Mouse (Mus musculus): ENCODE data around the gene She.

Gene She

DNA sequence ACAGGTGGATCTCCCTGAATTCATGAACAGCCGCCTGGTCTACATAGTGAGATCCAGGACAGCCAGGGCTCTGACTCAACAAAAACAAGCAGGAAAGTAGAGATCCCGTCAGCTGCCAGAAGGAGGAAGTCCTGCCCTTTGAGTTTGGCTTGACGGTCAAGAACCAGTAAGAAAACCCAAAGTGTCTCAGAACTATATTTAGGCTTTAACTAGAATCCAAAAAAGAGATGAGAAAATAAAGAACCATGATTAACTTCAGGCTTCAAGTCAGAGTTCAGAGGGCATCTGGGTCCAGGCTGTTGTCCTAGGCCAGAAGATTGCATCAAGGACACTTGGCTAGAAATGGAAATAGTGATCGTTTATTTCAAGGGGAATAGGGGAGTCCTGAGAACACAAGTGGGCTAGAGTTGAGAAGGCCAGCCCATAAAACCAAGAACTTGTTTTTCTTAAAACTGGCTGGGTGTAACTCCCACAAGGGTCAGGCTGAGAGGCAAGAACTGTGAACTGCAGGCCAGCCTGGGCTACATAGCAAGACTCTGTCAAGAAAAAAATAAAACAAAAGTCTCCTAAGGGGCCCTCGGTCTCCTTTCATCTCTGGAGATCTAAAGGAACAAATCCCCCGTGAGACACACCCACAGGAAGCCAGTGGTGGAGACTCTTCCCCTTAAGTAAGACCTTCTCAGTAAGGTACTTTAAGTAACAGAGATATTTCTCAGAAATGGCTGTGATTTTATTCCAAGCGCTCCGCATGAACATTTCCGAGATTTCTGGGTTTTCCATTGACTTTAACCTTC is 32.7 kb downstream of the She start:
- no peak for DNase-seq

DNA sequence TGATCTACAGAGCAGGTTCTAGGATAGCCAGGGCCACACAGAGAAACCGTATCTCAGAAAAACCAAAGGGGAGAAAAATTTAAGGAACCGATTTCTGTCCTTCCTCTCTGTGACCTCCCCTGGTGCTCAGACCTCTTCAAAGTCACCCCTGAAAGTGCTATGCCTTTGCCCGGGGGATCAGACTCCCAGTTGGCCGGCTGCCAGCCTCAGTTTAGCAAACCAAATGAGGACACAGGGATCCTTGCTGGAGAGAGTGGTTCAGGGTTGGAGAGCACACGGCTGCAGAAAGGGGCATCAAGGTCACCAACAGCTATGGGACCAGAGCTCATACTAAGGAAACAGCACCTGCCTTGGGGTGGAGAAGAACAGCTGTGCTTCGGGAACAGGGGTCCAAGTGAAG is 33.9 kb downstream of the She start:
- no peak for DNase-seq

DNA sequence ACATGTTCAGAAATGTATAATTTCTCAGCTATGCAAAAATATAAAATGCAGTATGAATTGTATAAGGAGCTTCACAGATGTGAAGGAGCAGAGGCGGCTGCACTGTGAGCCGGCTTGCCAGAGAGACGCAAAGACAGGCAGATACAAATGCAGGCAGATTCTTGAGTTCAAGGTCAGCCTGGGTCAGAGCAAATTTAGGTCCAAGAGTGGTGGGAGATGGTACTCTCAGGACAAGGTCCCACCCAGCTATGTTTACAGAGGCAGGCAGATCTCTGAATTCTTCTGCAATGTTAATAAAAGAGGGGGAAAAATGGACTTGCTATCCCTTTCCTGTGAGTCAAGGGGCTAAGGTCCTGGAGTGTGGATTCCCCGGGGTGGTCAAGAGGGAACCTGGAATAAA is 34.6 kb downstream of the She start:
- DNase-seq = no peak

DNA sequence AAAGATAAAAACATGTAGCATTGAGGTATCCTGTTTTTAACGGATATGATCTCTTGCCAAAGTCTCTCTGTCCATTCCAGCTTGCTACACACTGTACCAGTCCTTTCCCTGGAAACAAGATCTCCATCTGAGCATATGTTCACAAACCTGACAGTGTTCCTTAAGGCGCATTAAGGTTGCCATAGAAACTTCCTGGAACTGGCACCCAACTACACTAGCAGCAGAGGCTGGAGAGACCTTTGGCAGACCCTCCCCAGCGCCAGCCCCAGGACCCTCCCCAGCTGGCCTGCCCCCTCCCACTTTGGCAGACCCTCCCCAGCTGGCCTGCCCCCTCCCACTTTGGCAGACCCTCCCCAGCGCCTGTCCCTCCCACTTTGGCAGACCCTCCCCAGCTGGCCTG is 36.5 kb downstream of the She start:
- no peak for DNase-seq

DNA sequence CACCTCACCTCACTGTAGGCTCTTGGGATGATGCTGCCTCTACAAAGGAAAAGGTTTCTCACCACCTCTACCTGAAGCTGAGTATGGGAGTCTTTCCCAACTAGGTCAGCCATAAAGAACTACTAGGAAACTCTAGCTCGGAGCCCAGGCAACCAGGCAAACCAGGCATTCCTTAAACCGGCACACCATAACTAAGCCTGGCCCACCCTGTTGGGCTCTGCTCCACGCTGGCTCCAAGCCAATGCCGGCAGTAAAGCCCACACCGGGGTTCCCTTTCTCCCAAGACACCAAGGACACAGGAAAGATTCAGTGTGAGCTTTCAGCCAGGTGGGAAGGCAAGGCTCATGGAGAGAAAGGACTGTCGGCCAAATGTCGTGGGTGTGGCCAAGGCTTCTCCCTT is 37.2 kb downstream of the She start:
- peak; percentile 40 for DNase-seq

DNA sequence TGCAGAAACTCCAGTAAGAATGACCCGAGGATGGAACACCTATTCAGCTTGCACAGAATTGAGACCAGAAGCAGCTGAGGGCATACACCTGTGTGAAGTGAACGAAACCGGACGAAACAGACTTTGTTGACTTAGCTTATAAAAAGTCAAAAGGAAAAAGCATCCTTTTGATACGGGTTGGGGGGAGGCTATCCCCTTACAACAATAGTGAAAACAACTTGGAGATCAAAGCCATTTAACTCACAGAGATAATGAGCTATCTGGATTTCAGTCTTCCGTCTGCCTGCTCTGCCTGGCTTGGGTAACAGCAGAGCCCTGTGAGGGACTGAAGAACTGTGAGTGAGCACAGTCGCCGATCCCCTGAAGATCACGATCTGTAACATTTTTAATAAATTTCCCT is 37.8 kb downstream of the She start:
- DNase-seq = no peak

DNA sequence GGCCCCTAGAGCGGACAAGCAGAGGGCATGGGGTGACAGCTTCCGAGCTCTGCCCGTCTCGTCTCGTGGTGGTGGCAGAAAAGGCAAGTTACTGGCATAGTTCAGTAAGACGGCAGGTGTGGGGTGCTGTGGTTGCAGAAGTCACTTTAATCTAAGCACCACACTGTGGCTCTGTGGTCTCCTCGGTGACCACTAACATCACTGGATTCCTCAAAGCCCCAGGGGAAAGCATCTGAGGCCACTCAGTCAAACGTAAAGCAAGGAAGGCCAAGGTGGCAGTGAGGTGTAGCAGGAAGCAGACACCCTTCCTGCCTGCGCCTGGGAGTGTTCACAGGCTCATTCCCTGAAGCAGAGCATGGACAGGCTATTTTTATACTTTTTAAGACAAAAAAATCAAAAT is 38.4 kb downstream of the She start:
- DNase-seq = no peak

DNA sequence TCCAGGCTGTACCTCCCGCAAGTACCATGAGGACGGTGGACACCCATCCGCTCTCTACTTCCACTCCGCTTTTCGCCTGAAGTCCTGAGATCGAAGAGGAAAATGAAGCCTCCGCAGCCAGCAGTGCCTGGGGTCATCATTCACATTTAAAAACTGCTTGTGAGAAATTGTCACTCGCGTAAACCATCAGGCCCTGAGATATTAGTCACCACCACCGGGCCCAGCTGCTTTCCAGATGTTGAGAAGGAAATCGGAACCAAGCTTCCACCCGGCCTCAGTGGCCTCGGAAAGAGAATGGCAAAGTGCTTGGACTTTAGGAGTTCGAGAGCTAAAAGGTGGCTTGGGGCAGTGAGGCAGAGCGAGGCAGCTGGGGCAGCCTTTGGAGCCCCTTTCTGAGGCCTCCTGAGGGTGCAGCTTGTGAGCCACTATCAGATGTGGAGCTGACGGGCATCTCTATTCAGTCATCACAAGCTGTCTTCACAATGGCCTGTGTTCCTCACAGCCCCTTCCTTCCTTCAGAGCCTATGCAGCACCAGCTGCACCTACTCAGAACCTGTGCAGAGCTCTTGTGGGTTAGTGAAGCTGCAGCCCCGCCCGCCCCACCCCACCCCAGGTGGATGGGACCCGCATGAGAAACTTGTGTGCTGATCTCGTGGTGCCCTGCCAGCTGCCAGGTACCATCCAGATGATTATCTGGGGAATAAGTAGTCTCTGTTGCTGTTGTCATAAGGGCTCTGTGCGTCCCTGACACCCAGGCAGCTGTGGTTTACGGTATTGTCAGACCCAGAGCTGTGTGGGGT is 39.5 kb downstream of the She start:
- DNase-seq = no peak

DNA sequence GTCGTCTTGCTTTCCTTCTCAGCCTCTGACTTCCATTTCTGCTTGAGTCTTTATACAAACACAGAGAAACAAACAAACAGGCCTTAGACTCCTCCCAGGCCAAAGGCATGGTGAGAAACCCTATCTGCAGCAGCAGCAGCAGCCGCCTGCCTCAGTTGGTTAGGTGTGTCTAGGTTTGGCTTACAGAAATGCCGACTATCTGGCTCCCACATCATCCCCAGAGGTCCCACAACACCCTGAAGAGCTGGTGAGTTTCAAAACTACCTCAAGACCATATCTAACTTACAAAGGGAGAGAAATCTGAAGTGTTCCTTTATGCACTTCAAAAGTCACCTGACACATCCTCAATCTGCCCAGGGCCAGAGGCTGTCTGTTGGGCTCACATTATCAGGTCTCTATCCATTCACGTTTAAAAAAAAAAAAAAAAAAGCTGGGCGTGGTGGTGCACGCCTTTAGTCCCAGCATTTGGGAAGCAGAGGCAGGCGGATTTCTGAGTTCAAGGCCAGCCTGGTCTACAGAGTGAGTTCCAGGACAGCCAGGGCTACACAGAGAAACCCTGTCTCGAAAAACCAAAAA is 40.3 kb downstream of the She start:
- no peak for DNase-seq

DNA sequence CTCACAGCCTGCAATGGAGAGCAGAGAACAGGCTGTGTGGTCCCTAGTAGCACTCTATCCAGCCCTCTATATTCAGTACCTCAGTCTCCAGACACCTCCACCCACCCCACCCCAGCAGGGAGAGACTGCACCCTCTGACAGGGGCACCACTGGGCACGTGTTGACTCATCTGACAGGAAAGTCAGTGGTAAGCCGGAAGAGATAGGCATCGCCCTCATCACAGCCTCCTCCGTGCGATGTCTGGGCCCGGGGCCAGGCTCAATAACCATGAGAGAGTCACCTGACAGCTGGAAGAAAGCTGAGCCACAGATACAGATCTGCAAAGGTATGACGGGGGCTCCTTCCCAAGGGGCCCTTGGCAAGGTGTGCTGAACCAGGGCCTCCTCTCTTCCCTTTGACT is 41.0 kb downstream of the She start:
- DNase-seq = no peak

DNA sequence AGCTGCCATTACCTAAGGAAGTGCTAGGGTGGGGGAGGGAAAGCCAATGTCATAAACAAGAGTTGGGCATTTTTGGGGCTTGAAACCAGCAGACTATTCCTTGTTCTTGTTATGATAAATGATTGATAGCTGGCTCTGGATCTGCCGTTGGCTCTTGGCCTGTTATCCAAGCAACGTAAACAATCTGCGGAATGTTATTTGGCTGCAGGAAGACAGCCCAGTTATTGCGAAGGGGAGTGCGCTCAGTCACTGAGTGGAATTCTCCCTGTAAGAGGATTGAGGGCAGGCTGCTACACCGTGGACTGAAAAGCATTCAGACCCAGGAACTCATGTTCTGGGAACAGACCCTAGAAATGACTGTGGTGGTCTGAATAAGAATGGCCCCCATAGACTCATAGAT is 41.5 kb downstream of the She start:
- no peak for DNase-seq

DNA sequence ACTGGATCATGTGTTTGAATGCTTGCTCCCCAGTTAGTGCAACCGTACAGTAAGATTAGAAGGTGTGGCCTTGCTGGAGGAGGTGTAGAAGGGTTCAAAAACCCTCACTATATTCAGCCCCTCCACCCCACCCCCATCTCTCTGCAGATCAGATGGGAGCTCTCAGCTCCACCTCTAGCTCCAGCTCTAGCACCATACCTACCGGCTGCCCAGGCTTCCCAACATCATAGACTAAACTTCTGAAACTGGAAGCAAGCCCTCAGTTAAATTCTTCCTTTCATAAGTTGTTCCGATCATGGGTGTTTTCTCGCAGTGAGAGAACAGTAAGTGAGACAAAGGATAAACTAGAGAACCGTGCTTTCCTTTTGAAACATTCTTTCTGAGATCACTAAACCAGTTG is 42.9 kb downstream of the She start:
- no peak for DNase-seq

DNA sequence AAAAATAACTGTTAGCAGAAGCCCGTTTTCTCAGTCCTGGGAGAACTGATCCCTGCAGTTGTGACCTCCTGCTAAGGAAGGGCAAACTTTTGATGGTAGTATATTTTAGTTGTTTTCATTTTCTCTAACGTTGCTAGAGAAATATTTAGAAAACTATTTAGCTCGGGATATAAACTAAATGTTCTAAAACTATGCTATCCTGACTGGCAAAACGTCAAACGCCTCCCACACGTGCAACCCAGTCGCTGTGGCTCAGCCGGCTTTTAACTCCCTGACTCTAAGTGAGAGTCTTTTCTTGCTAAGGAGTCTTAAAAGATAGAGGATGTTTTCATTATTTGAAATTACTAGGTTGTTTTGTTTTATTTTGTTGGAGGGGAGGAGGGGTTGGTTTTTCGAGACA is 43.9 kb downstream of the She start:
- DNase-seq = no peak

DNA sequence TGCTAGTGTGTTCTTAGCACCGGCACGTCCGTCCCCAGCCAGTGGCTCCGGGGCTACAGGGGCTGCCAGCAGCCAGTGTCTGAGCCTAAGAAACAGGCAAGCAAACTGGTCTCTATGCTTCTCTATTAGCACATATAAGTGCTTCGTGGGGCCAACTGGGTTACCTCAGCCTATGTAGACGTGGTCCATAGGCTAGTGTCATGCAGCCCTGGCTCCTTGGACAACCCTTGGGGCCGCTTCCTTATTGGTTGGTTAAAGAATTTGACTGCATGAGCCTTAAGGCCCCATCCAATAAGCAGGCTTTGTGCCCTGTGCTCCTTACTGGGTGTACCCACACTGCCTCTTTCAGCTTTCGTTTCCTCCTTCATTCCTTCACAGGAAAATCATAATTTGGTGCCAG is 44.6 kb downstream of the She start:
- no peak for DNase-seq

DNA sequence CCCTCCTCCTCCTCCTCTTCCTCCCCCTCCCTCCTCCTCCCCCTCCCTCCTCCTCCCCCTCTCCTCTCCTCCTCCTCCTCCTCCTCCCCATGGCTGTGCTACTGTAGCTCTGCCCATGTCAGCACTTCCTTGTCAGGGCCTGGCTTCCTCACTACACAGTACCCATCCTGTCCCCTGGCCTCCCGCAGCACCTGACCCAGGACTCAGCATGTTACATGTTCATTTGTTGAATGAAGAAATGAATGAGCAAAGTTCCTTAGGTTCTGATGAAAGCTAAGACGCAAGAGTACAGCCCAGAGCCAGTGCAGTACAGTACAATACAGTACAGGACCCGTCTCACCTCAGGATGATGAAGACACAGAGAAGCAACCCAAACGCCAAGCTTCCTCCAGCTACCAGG is 45.3 kb downstream of the She start:
- no peak for DNase-seq

DNA sequence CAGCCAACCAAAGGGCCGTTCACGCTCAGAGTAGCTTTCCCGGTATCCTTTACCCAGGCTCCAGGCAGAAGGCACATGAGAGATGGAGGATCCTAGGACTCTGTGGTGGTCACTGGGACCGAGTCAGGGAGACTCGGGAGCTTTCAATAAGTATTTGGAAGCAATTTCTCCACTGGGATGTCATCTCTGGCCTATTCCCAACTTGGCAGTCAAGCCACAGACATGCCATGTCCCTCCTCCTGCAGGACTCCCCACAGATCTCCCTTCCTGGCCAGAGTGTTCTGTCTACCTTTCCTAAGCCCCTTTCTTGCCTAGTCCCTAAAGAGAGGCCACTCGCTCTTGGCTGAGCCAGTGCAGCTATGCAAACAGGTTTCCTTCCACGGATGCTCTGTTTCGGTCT is 46.0 kb downstream of the She start:
- no peak for DNase-seq

DNA sequence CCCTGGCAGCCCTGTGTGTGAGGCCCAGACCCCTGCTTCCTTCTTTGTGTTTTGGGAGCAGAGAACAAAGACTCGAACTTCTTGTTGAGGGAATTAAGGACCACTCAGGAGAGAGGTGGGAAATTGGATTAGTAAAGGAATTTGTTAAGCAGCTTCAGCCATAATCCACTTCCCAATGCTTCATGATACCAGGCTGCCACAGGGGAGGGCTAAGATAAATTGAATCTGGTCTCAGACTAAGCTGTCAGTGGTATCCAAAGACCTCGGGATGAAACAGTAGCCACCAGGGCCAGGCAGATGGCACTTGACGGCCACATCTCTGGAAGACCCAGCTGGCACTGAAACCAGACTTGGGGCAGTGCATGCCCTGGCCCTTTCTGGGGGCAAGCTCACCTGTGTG is 47.3 kb downstream of the She start:
- no peak for DNase-seq

DNA sequence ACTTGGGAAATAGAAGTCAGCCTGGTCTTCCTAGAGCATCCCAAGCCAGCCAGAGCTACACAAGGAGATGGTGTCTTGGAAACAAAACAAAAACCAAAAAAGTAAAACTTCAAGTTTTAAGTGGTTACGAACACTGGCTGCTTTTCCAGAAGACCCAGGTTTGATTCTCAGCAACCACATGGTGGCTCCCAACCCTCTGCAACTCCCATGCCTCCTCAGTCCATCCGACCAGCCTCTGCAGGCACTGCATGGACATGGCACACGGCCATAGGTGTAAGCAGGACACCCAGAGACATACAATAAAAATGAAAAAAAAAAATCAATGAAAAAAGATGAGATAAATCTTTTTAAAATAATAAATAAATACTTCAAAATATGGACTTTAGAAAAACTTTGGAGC is 48.2 kb downstream of the She start:
- DNase-seq = no peak

DNA sequence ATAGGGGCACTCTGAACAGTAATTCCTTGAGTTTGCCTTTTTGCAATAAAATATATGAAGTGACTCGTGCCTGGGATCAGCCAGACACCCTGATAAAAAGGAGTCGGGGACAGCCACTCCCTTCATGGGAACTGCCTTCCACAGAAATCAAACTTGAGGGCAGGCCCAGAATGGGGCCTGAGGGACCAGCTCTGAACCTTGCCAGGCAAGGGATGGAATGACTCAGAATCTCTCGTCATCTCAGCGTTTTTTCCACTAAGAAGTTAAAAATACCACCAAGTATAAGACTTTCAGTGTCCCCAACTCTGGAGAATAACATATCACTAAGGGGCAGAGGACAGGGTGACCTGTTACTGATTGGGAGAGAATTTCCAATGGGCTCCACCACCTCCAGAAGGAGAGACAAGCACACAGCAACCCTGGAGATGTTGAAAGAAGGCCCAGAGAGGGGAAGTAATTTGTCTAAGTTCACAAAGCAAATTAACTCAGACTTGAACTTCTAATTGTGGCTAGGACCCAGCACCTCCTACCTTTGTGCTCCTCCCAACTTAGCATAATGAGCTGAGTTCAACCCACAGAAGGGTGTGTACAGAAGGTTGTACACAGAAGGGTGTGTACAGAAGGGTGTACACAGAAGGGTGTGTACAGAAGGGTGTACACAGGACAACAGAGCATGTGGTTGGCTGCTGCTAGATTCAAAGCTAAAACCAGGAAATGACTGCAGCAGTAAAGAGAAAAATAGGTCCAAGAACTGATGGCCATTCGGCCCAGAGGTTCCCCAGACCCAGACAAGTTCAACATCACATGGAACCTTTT is 49.1 kb downstream of the She start:
- DNase-seq = no peak

DNA sequence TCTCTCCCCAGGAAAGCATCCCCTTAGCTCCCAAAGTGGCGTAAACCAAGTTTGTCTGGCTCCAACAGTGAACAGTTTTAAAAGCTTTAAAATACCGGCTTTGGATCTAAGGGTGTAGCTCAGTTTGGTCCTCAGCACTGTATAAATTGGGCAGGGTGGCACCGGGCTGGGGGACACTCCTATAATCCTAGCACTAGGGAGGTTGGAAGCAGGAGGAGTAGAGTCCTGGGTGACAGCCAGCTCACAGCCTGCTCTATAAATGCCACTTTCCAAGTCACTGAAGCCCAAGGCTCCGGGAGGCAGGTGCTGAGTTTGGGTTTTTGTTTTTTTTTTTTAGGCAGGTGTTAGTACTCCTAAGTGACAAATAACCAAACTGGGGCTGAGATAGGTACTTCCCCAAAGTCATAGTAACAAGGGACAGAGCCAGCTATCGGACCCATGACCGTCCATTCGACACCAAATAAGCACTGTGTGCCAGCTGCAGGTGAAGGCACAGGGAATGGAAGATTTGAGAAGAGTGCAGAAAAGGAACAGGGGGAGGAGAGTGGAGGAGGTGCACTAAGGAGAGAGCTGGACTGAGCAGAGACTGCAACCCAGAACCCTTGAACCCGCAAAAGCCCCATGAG is 51.5 kb downstream of the She start:
- DNase-seq = no peak

DNA sequence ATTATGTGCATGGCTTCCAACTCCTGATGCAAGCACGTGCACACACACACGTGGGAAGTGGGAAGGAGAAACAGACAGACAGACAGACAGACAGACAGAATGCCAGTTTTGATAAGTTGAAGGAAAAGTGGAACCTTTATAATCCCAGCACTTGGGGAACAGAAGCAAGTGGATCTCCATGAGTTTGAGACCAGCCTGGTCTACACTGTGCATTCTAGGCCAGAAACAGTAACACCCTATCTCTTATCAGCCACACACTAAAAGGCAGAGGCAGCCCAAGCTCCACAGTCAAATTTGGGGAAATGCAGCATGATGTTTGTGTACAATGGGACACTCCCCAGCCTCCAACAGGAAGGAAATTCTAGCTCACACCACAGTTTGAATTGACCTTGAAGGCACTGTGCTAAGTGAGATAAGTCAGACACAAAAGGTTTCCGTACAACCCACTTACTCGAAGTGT is 52.4 kb downstream of the She start:
- no peak for DNase-seq

DNA sequence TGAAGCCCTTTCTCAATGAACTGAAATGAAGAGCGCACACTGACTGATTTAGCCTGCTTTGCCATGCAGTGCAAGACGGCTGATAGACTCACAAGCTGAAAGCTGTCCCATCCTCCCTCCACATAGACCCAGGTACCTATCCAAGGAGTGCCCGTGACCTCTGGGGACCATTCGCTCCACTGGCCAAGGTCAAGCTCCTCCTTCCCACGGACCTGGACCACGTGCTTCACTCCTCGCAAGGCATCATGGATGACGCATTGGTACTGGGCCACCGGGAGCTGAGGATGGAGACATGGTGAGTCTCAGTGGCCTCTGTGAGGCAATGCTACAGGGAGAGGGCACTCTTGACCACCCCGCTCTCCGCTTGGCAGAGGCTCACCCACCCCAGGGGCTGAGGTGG is 54.6 kb downstream of the She start:
- no peak for DNase-seq
